Mouse (Mus musculus) spleen, adult 12 weeks (tissue): Measurements from ENCODE around the gene Slc25a26.

Experiments used
- DNase-seq: peaks from one replicate; pipeline ENCODE4 v3.0.0; 2022; ENCODE audit warnings: low spot score

The Slc25a26 gene

GRCm38 (mm10) chr6:94499897-94500623, at the start of gene Slc25a26:
Gene Slc25a26, plus strand, starts transcription at chr6:94500331.
- peak; percentile 72 for DNase-seq

GRCm38 (mm10) chr6:94464037-94464891, 35.9 kb upstream of the Slc25a26 start:
- no peak for DNase-seq

GRCm38 (mm10) chr6:94466508-94467205, 33.5 kb upstream of the Slc25a26 start:
- DNase-seq, result peak; percentile 24

- DNase-seq, result no peak
Measured at GRCm38 (mm10) chr6:94492739-94493138, 7.4 kb upstream of the Slc25a26 start.

- DNase-seq, result no peak
Measured at GRCm38 (mm10) chr6:94503963-94504362, 3.8 kb downstream of the Slc25a26 start.

- no peak for DNase-seq
Measured at GRCm38 (mm10) chr6:94507921-94508320, 7.8 kb downstream of the Slc25a26 start.

GRCm38 (mm10) chr6:94508807-94509206, 8.7 kb downstream of the Slc25a26 start:
- DNase-seq, result no peak

GRCm38 (mm10) chr6:94509220-94509619, 9.1 kb downstream of the Slc25a26 start:
- no peak for DNase-seq

- DNase-seq, result peak; percentile 6
Measured at GRCm38 (mm10) chr6:94518171-94518570, 18.0 kb downstream of the Slc25a26 start.

- no peak for DNase-seq
Measured at GRCm38 (mm10) chr6:94524335-94524734, 24.2 kb downstream of the Slc25a26 start.

- no peak for DNase-seq
Measured at GRCm38 (mm10) chr6:94530756-94531155, 30.6 kb downstream of the Slc25a26 start.

GRCm38 (mm10) chr6:94532086-94532485, 32.0 kb downstream of the Slc25a26 start:
- no peak for DNase-seq

- DNase-seq, result no peak
Measured at GRCm38 (mm10) chr6:94536478-94536877, 36.3 kb downstream of the Slc25a26 start.

GRCm38 (mm10) chr6:94537652-94538051, 37.5 kb downstream of the Slc25a26 start:
- no peak for DNase-seq

- no peak for DNase-seq
Measured at GRCm38 (mm10) chr6:94540090-94540489, 40.0 kb downstream of the Slc25a26 start.

GRCm38 (mm10) chr6:94540615-94541014, 40.5 kb downstream of the Slc25a26 start:
- DNase-seq, result no peak

GRCm38 (mm10) chr6:94541133-94541532, 41.0 kb downstream of the Slc25a26 start:
- no peak for DNase-seq

- no peak for DNase-seq
Measured at GRCm38 (mm10) chr6:94541854-94542253, 41.7 kb downstream of the Slc25a26 start.

GRCm38 (mm10) chr6:94543902-94544840, 44.0 kb downstream of the Slc25a26 start:
- no peak for DNase-seq

- no peak for DNase-seq
Measured at GRCm38 (mm10) chr6:94547239-94547638, 47.1 kb downstream of the Slc25a26 start.

- no peak for DNase-seq
Measured at GRCm38 (mm10) chr6:94550298-94550697, 50.2 kb downstream of the Slc25a26 start.
